Mouse (Mus musculus) spleen, postnatal 4 days (tissue): ENCODE results near the gene Gna12.

Experiments
- DNase-seq, 2 experiments: peaks; one replicate each; pipeline ENCODE4 v3.0.0; 2022; ENCODE audit warnings: low spot score in 2 of 2

The Gna12 gene

DNA sequence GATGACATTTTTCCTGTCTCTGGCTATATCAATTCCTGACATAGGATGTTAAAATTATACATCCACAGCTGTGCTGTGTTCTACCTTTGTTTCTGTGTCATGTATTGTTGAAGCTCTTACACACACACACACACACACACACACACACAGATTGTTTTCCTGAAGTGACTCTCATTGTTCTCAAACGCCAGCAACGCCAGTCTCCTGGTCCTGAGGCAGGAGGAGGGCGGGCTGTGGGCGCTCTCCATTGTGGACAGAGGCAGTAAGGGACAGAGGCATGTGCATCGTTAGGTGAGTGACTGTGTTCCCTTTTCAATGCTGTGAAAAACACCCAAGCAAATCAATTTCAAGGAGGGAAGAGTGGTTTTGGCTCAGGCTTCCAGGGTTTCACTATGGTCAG, 77.0 kb downstream of the Gna12 start:
- no peak for DNase-seq

DNA sequence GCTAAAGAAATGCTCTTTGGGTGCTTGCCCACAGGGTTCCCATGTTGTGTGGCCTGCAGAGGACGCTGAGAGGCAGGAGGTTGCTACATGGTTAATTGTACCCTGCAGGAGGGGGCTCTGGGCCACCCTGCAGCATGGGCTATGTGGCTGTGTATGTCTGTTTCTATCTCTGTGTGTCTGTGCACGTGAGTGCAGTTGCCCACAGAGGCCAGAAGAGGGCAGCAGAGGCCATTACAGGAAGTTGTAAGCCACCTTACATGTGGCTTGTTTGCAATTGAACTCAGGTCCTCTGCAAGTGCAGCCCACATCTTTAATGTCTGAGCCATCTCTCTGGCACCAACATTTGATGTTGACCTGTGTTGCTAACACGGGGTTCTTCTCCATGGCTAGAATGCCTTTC, 77.6 kb downstream of the Gna12 start:
- DNase-seq, result no peak

DNA sequence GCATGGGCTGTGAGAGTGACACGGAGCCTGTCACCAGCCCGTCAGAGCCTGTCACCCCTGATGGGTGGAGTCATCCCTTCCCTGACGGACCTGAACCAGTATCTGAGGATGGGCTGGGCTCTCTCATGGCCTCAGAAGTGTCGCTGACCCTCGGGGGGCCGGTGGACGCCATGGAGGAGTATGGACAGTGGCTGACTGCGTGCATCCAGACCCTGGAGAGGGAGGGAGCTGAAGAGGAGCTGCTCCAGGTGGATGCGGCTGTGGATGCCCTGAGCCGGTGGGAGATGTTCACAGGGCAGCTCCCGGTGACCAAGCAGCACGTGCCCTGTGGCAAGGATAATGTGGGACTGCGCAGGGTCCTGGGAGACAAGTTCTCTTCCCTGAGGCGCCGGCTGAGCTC, 78.2 kb downstream of the Gna12 start:
- DNase-seq, result no peak

DNA sequence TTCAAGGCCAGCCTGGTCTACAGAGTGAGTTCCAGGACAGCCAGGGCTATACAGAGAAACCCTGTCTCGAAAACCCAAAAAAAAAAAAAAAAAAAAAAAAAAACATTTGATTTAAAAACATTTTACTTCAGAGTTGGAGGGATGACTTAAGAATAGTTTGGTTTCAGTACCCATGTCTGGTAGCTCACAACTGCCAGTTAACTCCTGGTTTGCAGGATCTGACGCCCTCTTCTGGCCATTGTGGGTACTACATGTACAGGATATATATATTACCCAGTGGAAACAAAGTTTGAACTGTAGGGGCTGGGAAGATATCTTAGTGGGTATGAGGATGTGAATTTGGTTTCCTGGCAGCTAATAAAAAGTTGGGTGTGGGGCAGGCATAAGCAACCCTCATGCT, 79.3 kb downstream of the Gna12 start:
- peak; percentile 66 to 88 for DNase-seq

DNA sequence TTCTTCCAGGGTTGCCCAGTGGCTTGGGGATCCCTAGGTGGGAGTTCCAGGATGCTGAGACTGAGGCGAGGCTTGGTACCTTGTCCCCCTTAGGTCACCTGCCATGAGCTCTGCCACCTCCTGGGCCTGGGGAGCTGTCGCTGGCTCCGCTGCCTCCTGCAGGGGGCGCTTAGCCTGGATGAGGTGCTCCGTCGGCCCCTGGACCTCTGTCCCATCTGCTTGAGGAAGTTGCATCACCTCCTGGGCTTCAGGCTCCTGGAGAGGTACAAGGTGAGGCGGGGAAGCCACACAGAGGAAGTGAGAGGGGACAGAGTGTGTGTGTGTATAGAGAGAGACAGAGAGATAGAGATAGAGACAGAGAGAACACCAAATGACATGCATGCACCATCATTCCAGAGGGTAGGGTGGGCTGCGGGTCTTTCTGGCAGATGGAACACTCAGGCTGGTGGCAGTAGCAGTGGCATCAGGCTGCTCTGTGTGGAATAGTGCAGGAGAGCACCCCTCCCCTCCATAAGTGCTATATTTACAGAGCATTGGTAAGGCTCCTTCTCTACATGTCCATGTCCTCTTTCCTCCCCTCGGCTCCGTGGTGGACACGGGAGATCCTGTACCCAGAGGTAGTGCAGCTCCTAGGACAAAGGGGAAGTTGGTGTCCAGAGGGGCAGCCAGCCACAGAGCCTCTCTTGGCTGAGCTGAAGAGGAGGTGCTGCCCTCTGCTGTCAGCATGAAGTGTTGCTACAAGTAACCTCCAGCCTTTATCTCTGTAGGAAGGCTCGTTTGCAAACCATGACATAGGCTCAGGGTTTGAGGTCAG, 81.0 kb downstream of the Gna12 start:
- peak; percentile 73 to 89 for DNase-seq

DNA sequence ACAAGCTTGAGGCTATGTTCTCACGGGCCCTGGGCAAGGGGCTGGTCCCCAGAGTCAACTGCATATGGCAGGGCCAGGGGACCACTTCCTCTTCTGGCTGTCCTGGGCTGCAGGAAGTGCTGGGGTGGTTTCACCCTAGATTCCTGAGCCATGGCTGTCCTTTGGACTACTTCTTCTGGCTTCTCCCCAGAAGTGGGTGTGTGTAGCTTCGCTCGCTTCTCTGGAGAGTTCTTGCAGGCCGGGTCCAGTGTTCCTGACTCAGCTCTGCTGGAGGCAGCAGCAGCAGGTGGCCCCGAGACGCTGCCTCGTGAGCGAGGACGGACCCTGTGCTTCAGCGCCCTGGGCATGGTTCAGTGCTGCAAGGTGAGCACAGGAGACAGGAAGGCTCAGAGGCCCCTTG, 81.8 kb downstream of the Gna12 start:
- no peak for DNase-seq

DNA sequence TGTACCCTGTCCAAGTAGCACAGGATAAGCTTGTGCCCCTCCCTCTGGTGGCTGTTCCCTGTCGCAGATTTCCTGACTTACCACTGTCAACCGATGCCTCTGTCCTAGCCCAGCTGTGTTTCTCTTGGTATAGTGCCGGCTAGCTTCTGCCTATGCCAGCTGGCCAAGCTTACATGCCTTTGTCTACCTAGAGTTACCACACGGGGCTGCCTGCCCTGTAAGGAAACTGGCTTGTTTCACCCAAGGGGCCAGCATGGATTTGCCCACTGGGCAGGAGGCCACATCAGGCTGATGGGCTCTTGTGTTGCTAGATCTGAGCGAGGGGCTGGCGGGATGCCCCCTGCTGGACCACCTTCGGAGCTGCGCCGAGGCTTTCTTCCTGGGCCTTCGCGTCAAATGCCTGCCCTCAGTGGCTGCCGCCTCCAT, 86.5 kb downstream of the Gna12 start:
- no peak for DNase-seq

DNA sequence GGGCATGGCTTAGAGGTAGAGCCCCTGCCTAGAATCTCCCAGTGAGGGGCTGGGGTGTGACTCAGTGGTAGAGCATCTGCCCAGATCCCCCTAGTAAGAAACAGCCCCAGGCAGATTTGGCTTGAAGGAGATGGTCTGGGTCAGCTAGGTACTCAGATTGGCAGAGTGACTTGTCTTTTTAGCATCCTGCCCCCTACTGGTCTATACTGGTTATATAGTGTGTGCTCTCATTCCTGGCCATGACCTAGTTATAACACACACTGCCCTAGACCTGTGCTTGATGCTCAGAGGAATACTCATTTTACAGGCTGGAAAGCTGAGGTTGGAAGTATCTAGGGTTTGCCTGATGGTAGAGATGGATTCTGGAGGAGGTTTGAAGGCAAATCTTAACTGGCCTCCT, 88.4 kb downstream of the Gna12 start:
- no peak for DNase-seq

DNA sequence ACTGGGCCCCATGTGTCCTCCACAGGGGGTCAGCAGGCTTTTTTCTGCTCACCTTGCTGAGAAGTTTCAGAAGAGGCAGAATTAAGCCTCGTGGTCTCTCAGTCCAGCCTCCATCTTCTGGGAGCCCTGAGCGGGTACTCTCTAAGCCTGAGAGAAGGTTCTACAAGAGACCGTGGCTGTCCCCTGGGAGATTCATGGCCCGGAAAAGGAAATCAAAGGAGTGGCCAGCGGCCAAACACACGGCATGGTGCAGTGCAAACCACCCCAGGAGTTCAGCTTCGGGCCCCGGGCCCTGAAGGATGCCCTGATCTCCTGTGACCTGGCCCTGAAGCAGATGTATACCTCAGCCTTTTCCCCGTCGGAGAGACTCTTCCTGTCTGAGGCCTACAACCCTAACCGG, 89.2 kb downstream of the Gna12 start:
- DNase-seq, result no peak

DNA sequence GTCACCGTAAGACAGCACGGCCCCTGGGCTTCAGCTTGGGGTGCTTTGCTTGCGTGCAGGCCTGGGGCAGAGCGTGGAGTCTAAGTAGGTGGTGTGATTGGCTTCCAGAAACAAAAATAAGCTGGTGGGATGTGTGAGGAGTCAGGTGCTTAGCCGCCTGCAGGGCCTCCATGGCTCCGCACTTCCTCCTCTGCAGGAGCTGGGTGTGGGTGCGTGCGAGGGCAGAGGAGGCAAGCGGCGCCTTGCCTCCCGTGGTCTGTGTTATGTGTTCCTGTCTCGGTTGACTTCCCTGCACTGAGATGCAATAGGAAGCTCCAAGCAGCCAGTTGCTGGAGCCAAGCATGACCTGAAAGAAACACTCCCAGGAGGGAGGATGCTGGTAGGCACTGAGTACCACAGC, 90.4 kb downstream of the Gna12 start:
- no peak for DNase-seq

DNA sequence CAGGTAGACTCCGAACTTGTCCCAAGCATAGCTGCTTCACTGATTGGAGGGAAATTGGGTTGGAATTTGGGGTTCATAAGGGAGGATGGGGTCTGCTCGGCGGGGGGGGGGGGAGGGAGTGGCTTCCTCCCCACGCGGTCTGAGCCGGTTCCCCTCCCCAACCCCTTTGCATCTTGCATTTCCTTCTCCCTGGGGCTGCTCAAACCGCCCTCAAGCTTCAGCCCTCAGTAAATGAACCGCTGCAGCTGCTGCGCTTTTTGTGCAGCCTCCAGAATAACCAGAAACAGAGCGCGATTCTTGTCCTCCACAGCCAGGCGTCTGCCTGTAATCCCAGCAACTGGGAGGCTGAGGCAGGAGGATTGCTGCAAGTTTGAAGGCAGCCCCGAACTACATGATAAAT, 94.1 kb downstream of the Gna12 start:
- DNase-seq, result no peak

DNA sequence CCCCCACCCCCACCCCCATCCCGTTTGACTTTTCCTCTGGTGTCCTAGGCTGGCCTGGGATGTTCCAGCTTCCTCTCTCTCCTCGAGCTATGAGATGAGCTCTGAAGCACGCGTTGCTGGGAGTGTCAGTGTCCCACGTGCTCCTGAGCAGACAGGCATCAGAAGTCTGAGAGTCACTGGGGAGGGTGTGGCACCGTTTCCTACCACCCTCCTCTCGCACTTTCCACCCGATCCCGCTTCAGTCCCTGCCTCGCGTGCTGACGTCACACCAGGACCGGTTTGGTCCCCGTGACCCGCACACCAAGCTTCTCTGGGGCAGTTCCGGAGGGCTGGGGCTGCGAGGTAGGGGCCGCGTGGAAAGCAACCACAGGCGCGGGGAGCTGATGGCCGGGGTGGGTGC, 94.9 kb downstream of the Gna12 start:
- DNase-seq, result no peak

DNA sequence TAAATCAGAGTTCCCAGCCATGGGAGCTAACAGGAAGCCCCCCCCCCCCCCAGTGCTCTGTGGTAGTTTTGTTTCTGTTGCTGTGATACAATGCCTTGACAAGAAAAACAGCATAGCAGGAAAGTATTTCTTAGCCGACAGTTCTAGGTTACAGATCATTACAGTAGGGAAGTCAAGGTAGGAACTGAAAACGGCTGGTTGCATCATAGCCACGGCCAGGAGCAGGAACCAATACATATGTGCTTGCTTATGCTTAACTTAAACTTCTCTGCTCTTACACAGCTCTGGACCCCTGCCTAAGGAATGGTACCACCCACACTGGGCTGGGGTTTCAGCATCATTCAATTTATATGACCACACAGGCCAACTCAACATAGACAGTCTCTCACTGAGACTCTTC, 96.9 kb downstream of the Gna12 start:
- no peak for DNase-seq

DNA sequence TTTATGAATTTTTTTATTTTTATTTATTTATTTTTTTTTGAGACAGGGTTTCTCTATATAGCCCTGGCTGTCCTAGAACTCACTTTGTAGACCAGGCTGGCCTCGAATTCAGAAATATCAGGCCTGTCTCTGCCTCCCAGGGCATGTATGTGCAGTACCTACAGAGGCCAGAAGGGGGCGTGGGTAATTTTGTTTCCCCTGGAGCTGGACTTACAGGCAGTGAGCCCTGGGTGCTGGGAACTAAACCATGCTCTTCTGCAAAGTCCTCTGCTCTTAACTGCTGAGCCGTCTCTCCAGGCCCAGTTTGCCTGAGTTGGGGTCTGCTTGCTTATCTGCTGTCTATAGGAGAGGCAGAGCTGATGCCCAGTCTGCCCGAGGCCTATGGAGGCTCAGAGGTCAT, 98.0 kb downstream of the Gna12 start:
- DNase-seq, result peak; percentile 47 to 80

DNA sequence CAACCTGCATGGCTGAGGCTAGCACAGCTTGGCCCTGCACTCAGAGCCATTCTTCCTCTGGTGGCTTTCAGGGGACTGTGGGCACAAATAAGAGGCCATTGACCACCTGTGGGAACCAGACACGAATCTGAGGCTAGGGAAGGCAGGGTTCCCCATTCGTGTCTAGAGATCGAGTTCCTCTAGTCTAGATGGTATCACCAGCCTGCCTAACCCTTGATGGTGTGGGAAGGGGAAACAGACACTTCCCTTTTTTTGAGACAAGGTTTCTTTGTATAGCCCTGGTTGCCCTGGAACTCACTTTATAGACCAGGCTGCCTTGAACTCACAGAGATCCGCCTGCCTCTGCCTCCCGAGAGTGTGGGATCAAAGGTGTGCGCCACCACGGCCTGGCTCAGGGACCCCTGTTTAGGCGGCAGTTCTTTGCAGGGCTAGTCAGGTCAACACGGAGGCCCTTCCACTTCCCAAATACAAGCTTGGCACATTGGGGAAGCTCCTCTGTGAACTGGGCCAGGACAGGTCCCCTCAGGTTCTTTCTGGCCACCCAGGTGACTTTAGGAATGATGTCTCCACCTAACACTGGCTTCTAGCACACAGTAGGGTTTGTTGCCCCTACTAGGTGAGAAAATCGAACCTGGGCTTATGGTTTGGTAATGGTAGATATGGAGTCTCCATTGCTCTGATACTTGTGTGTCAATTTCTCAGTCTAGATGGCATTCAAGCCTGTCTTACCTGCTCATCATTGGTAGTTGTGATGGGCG, 99.0 kb downstream of the Gna12 start:
- DNase-seq, result no peak

DNA sequence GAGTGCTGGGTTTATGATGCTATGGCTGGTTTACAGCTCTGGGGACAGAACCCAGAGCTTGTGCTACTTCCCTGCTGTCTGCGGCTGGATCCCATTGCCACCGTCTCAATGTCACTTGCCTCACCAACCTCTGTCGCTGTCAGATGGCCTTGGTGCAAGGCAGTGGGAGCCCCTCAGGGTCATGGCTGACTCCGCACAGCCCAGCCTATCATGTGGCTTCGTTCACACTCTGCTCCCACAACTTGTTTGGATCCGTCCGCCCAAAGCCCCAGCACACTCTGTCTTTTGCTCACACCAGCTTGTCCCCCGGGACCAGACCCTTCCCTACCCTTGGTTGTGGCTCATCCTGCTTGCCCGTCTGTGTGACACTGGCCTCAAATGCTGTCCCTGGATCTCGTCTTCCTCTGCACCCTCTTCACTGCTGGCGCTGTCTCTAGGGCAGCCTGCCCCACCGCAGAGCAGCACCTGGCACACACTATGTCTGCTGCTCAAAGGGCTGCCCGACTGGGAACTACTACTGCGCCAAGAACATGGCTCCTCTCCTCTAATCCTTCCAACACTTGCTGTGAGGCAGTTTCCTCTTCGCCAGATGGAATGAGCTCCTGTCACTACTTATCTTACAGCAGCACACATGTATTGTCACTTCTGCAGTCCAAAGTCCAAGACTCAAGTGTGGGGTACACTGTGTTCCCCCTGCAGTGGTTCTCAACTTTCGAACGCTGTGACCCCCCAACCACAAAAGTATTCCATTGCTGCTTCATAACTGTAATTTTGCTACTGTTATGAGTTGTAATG, 103.1 kb downstream of the Gna12 start:
- no peak for DNase-seq

DNA sequence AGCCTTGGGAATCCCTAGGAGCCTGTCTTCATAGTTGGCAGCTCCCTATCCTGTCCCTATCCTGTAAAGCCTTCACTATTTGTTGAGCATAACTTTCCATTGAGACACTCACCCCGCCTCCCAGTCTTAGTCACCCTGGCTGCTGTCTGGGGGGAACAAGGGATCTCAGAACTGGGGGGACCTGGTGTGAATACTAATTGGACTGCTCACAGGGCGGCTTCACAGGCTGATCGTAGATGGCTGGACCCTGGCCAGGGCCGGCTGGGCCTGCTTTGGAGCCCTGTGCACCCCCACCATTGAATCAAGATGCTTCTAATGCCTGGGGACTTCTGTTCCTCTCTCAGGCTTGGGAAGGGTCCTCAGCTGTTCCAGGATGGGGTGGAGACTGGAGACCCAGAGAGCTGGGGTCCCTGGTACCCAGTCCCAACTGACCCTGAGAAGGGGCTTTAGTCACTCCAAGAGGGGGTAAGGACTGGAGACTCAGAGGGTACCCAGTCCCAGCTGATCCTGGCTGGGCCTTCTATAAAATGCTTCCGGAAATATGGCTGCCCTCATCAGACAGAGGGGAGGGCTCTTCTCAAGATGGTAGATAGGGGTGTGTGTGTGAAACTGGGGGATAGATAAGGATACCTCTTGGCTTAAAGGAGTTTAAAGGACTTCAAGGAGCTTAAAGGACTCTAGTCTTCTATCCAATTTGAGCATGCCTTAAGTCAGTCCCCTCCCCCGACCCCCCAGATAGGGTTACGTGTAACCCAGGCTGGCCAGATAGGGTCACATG, 104.0 kb downstream of the Gna12 start:
- DNase-seq, result no peak

DNA sequence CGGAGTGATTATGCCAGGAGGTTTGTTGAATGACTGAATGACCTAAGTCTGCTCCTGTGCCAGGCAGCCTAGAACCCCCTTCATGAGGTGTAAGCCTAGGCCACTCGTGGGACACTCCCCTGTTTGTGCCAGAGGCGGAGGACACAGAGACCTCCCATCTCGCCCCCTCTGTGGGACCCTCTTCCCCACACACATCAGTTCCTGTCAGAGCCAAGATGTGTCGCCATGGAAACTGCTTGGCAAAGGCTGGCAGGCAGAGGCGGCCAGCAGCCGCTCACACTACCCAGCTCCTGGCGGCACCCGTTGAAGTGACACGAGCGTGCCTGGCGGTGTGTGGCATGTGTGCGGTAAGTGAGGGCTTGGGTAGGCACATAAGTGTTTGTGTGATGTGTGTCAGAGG, 106.4 kb downstream of the Gna12 start, which contains the start of gene Amz1:
Gene Amz1, plus strand, starts transcription at position 306 of the 400 bp plus-strand sequence.
- DNase-seq, result peak in 1 of 2 experiments; percentile 60

DNA sequence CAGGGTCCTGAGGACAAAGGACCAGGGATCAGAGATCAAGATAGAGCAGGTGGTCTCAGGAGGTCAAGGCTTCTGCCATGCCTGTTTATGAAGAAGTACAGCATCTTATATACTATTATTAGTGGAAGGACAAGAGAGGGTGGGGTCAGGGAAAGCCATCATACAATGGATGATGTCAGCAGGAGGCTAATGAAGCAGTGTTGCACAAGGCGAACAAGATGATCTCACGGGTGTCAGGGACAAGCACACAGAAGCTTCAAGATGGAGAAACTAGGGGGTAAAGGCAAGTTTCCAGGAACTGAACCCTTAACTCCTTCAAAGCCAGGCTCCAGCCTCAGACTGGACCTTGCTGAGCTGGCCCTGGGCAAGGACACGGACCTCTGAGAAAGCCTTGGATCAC, 108.1 kb downstream of the Gna12 start:
- no peak for DNase-seq

DNA sequence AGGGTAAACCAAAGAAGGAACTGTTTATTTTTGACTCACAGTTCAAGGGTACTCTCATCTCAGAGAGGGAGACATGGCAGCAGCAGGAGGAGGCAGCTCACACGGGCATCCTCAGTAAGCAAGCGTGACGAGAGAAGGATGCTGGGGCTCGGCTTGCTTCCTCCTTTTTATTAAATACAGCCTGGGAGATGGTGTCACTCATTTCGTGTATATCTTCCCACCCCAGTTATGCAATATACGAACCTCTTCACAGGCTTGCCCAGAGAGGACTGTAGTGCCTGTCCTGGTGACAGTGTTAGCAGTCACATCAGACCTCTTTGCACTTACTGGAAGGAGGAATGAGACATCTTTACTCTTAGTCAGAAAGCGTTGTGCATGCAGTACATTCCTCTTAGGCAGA, 109.5 kb downstream of the Gna12 start:
- DNase-seq, result no peak

DNA sequence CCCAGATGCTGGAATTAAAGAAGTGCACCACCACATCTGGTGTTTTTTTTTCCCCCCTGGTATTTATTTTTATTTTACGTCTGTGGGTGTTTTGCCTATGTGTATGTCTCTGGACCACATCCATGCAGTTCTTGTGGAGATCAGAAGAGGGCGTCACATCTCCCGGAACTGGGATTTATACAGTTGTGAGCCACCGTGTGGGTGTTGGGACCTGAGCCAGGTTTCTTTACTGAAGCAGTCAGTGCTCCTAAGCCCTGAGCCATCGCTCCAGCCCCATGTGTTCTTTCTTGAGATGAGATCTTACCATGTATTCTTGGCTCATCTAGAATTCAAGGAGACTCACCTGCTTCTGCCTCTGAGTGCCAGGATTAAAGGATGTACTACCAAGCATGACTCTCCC, 119.2 kb downstream of the Gna12 start:
- DNase-seq, result no peak

DNA sequence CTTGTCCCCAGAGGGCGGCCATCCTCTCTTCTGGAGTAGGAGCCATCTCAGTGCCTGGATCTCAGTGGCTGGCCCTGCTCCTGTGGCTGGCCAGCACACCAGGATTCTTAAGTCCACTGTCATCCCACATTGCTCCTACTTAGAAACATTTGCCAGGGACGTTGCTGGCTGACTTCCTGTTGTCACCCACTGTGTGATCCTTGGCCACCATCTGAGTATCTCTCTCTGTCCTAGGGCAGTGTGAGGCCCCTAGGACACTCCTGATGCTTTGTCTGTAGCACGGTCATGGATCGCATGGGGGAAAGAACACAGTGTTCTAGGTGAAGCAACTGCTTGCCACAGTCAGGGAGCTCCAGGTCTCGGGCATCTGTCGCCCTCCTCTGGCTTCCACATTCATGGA, 119.9 kb downstream of the Gna12 start:
- no peak for DNase-seq
